Mouse (Mus musculus) neural tube, embryonic 14.5 days (tissue): ENCODE data around the gene Tstd2. TPM values are rescaled to one million over a fixed set of nuclear protein-coding genes. Genes with fewer than 3 reads are reported as not detected.

Experiments
- ATAC-seq: fragments of 200-750 bp; cut with Nextera tagmentation; 2 replicates; pipeline ENCODE4 v1.8.0; 2017; ENCODE audit warnings: low read depth, mild to moderate bottlenecking, moderate TSS enrichment, moderate library complexity
- H3K27ac ChIP-seq: fragments of 300-500 bp; sonication (generic); 2 replicates; pipeline ENCODE4 v1.5.1; 2014; ENCODE audit warnings: low read depth, mild to moderate bottlenecking, control low read depth, low read length, moderate library complexity, mixed read lengths
- H3K27me3 ChIP-seq: fragments of 300-500 bp; sonication (generic); 2 replicates; pipeline ENCODE4 v1.6.1; 2014; ENCODE audit warnings: low read length; ENCODE audit not compliant: control insufficient read depth, insufficient read depth
- H3K36me3 ChIP-seq: fragments of 300-500 bp; sonication (generic); 2 replicates; pipeline ENCODE4 v1.6.1; 2014; ENCODE audit warnings: low read length, mixed read lengths; ENCODE audit not compliant: control insufficient read depth, insufficient read depth
- H3K4me1 ChIP-seq: fragments of 300-500 bp; sonication (generic); 2 replicates; pipeline ENCODE4 v1.6.1; 2014; ENCODE audit warnings: low read length; ENCODE audit not compliant: control insufficient read depth, insufficient read depth
- H3K4me2 ChIP-seq: fragments of 300-500 bp; sonication (generic); 2 replicates; pipeline ENCODE4 v1.6.1; 2014; ENCODE audit warnings: mild to moderate bottlenecking, low read depth, low read length, control low read depth
- H3K4me3 ChIP-seq: fragments of 300-500 bp; sonication (generic); 2 replicates; pipeline ENCODE4 v1.5.1; 2014; ENCODE audit warnings: low read depth, low read length, control low read depth, mixed read lengths
- H3K9ac ChIP-seq: fragments of 300-500 bp; sonication (generic); replicated peaks from 2 replicates; pipeline ENCODE4 v1.6.1; 2014; ENCODE audit warnings: low read depth, mild to moderate bottlenecking, control low read depth, low read length, mixed read lengths
- H3K9me3 ChIP-seq: fragments of 300-500 bp; sonication (generic); 2 replicates; pipeline ENCODE4 v1.6.1; 2016; ENCODE audit warnings: low read length; ENCODE audit not compliant: control insufficient read depth
- WGBS: fragments of 180-500 bp; shearing (Covaris S2); extraction: QIAGEN DNeasy Blood & Tissue Kit; methylation state at CpG from one replicate; pipeline ENCODE4 v1.1.7; 2014; 5-methylcytosine and 5-hydroxymethylcytosine counted together
- polyA plus RNA-seq: library from polyadenylated mRNA; unstranded; fragments of >200 nt; fragmentation: Nextera tagmentation; extraction: Ambion mirVana; gene quantifications from 2 replicates; pipeline ENCODE4 v1.2.1, GENCODE M21; 2014

Gene Tstd2
- polyA plus RNA-seq, 1 experiment from 2014 or later: 23.5 TPM

DNA sequence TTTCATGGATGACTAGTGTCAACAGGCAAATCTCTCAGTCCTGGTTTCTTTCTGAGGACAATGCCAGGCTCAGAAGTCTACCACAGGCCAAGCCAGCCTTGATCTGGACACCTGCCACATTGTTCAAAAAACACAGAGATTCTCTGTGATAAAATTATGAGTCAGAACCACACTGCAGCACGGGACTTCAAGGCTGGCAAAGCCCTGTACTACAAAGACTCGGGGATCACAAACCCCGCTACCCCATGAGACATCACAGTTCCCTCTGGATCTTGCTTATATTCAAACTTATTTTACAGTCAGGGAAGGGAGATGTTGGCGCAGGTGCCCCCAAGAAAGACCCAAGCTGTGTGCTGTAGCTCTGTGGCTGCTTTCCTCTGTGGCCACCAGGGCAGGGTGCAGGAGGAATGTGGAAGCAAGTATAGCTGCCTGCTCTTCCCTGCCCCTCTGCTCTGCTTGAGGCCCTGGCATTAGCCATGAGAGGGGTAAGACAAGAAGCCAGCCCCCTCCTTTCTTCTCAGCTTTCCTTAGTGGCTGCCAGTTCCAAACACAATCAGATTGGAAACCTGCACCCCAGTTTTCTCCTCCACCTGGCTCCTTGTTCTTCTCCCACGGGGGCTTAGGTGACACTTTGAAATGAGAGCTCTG lies 45.9 kb downstream of the Tstd2 start:
- Histone ChIP-seq H3K27ac (no peak overlapping the region), H3K4me3 (no peak overlapping the region), H3K4me2 (no peak overlapping the region), H3K4me1 (0 out of 2 replicates have a peak, but pooled peaks cover 3% of the 10 kb centered on the region), H3K27me3 (no peaks in the 10 kb centered on the region), H3K9me3 (no peaks in the 10 kb centered on the region), H3K9ac (no peak overlapping the region), H3K36me3 (no peaks in the 10 kb centered on the region)
- 91% methylated on average over 5 of the region's 5 CpGs for WGBS
- ATAC-seq: no peak

DNA sequence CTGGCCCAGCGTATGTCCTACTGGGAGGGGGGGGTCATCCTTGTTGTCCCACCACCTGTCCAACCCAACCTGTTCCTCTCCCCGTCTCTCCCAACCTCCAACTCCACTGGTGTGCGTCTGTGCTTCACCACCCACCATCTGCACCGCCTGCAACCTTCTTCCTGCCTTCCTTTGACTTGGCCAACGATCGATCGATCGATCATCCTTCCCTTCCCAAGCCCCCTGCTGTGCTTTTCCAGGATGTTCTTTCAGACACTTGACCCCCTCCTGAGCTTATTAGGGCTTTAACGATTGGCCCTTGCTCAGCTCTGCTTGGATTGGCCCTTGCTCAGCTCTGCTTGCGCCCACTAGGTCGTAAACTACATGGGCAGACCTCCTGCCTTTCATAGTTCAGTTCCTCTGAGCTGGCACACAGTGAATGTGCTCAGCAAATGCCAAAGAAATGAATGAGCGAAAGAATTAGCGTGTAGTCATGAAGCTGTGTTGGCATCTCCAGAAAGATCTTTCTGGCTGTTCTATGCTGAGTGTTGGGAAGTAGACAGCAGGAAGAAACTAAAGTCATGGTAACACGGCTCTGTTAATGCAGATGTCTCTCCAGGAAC lies 48.9 kb downstream of the Tstd2 start:
- Histone ChIP-seq H3K4me3 (no peak overlapping the region), H3K27ac (no peak overlapping the region), H3K36me3 (no peaks in the 10 kb centered on the region), H3K9me3 (no peaks in the 10 kb centered on the region), H3K4me2 (no peak overlapping the region), H3K9ac (no peak overlapping the region), H3K27me3 (no peaks in the 10 kb centered on the region), H3K4me1 (no peaks in the 10 kb centered on the region; the same call in 1 of the 2 replicates)
- WGBS: 30% methylated on average over 14 of the region's 14 CpGs
- ATAC-seq: no peak

DNA sequence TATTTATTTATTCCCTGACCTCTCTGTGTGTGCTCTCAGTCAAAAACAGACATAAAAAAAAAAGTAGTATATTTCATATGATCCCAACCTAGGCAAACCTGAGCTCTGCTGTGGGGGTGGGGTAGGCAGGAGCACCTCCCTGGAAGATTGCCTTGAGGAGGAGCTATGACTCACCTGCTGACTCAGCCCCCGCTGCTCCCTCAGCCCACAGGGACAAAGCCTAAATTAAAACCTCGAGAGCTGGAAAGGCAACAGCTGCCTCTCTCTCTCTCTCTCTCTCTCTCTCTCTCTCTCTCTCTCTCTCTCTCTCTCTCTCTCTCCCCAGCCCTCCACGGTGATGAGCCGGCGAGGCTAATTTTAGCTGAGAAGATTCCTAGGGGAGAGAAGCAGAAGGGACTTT lies 50.6 kb downstream of the Tstd2 start:
- Histone ChIP-seq H3K27ac (no peak overlapping the region), H3K9ac (no peak overlapping the region), H3K36me3 (no peaks in the 10 kb centered on the region), H3K27me3 (no peaks in the 10 kb centered on the region), H3K4me3 (no peak overlapping the region), H3K4me1 (no peaks in the 10 kb centered on the region; the same call in 1 of the 2 replicates), H3K4me2 (no peak overlapping the region), H3K9me3 (no peaks in the 10 kb centered on the region)
- ATAC-seq: no peak
- 29% methylated on average over 2 of the region's 5 CpGs for WGBS

DNA sequence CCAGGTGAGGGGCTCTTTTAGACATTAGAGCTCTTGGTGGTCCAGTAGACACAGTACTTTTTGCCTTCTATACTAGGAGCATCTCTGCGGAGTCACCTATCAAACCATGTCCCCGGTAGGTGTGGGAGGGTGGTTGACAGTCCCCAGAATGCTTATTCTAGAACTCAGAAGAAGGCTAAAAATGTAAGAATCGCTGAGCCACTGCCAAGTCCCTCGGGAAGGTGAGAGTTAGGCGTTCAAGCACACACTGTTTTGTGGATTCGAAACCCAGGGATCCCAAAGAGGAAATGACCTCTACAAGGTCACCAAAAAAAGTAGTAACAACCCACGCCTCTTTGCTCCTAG lies 51.1 kb downstream of the Tstd2 start:
- H3K4me3 ChIP-seq: no peak overlapping the region
- no peak for ATAC-seq
- 86% methylated on average over 7 of the region's 7 CpGs for WGBS
- H3K36me3 ChIP-seq: no peaks in the 10 kb centered on the region
- no peak overlapping the region for H3K27ac ChIP-seq
- no peaks in the 10 kb centered on the region for H3K27me3 ChIP-seq
- H3K9ac ChIP-seq: no peak overlapping the region
- H3K9me3 ChIP-seq: no peaks in the 10 kb centered on the region
- H3K4me2 ChIP-seq: no peak overlapping the region
- H3K4me1 ChIP-seq: no peaks in the 10 kb centered on the region; the same call in 1 of the 2 replicates

GRCm38 (mm10) chr4:46086718-46087426 lies 51.6 kb downstream of the Tstd2 start:
- ATAC-seq: no peak
- H3K4me2 ChIP-seq: no peak overlapping the region
- H3K27me3 ChIP-seq: no peaks in the 10 kb centered on the region
- no peaks in the 10 kb centered on the region for H3K36me3 ChIP-seq
- no peaks in the 10 kb centered on the region; the same call in 1 of the 2 replicates for H3K4me1 ChIP-seq
- H3K9me3 ChIP-seq: no peaks in the 10 kb centered on the region
- no peak overlapping the region for H3K9ac ChIP-seq
- no peak overlapping the region for H3K4me3 ChIP-seq
- H3K27ac ChIP-seq: no peak overlapping the region
- 83% methylated on average over 18 of the region's 18 CpGs for WGBS

- H3K4me3 ChIP-seq: no peak overlapping the region
- 39% methylated on average over 9 of the region's 9 CpGs for WGBS
- no peaks in the 10 kb centered on the region for H3K9me3 ChIP-seq
- peak; percentile 51 for ATAC-seq
- H3K9ac ChIP-seq: no peak overlapping the region
- H3K4me1 ChIP-seq: no peaks in the 10 kb centered on the region; the same call in 1 of the 2 replicates
- H3K36me3 ChIP-seq: no peaks in the 10 kb centered on the region
- no peaks in the 10 kb centered on the region for H3K27me3 ChIP-seq
- no peak overlapping the region; the same call in 1 of the 2 replicates for H3K27ac ChIP-seq
- no peak overlapping the region for H3K4me2 ChIP-seq
Measured at GRCm38 (mm10) chr4:46085223-46085811, 53.2 kb downstream of the Tstd2 start.

DNA sequence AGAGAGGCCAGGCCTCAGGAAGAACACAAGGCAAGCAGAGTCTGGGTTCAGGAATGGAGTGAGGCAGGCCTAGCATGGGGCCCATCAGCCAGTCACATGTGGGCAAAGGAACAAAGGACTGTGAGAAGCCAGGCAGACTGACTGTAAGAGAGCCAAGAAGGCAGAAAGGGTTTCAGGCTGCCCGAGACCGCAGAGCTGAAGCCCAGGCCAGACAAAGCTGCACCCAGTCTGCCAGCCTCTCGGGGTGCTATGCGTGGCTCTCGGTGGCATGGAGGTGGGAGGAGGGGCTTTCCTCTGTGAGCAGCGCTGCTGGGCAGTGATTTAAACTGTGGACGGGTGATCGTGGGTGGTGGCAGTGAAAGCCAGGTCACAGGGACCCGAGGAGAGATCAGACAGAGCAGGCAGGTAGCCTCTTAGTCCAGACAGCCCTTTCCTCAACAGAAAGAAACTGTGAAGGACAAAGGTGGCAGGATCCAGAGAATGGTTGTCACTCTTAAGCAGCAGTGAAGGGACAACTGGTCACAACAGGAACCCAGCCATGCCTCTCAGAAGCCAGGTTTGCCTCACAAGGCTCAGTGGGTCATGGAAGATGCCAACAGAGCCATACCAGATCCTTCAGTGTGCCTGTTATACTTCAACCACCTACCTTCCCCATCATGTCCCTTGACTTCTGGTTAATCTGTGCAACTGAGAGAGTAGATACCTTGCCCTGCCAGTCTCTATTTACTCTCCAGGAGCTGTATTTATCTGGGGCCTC lies 53.9 kb downstream of the Tstd2 start:
- Histone ChIP-seq H3K36me3 (no peaks in the 10 kb centered on the region), H3K9ac (no peak overlapping the region), H3K9me3 (no peaks in the 10 kb centered on the region), H3K4me3 (no peak overlapping the region), H3K27me3 (no peaks in the 10 kb centered on the region), H3K27ac (peak overlapping the region; percentile 34), H3K4me1 (no peaks in the 10 kb centered on the region; the same call in 1 of the 2 replicates), H3K4me2 (no peak overlapping the region)
- WGBS: 64% methylated on average over 9 of the region's 9 CpGs
- ATAC-seq: no peak

- no peak overlapping the region for H3K9ac ChIP-seq
- no peak for ATAC-seq
- no peak overlapping the region for H3K4me2 ChIP-seq
- WGBS: 80% methylated on average over 11 of the region's 11 CpGs
- no peaks in the 10 kb centered on the region for H3K27me3 ChIP-seq
- no peaks in the 10 kb centered on the region for H3K9me3 ChIP-seq
- no peak overlapping the region for H3K4me3 ChIP-seq
- H3K36me3 ChIP-seq: no peaks in the 10 kb centered on the region
- H3K4me1 ChIP-seq: no peaks in the 10 kb centered on the region; the same call in 1 of the 2 replicates
- no peak overlapping the region for H3K27ac ChIP-seq
Measured at GRCm38 (mm10) chr4:46082555-46082954, 55.9 kb downstream of the Tstd2 start.
